Mouse (Mus musculus) CH12.LX (cell line): ENCODE measurements at regions not wholly inside any gene's neighbourhood (a gene's known extent, or its start where the extent isn't known, plus 50 kb on each side); places are given as distances from the start of the nearest gene placed in this dataset.

Experiments used
- BHLHE40 ChIP-seq: IDR thresholded peaks from 2 replicates; pipeline ENCODE4 v1.6.1; 2011; ENCODE audit warnings: mild to moderate bottlenecking, low read depth, low read length, improper control_type of control experiment
- CHD2 ChIP-seq: IDR thresholded peaks from 2 replicates; pipeline ENCODE4 v1.6.1; 2011; ENCODE audit warnings: low read length, improper control_type of control experiment
- CTCF ChIP-seq, 2 experiments: IDR thresholded peaks in 1 of 2; conservative IDR thresholded peaks in 1 of 2; 2 replicates each; pipeline ENCODE4 v1.5.1; 2011 to 2012; ENCODE audit warnings: low read depth in 2 of 2, low read length in 2 of 2, improper control_type of control experiment in 1 of 2, inconsistent platforms in 1 of 2, mild to moderate bottlenecking in 1 of 2, moderate library complexity in 1 of 2
- E2F4 ChIP-seq: IDR thresholded peaks from 2 replicates; pipeline ENCODE4 v1.6.1; 2011; ENCODE audit warnings: low read depth, low read length, improper control_type of control experiment; ENCODE audit not compliant: insufficient replicate concordance
- ELF1 ChIP-seq: IDR thresholded peaks from 2 replicates; pipeline ENCODE4 v1.6.1; 2014; ENCODE audit warnings: low read depth, mild to moderate bottlenecking, inconsistent platforms, low read length, improper control_type of control experiment
- EP300 ChIP-seq: IDR thresholded peaks from 2 replicates; pipeline ENCODE4 v1.6.1; 2011; ENCODE audit warnings: low read length, improper control_type of control experiment
- JUND ChIP-seq: conservative IDR thresholded peaks from 2 replicates; pipeline ENCODE4 v1.6.1; 2011; ENCODE audit warnings: low read depth, low read length, improper control_type of control experiment
- MAFK ChIP-seq: IDR thresholded peaks from 2 replicates; pipeline ENCODE4 v1.6.1; 2011; ENCODE audit warnings: low read length, improper control_type of control experiment; ENCODE audit not compliant: insufficient replicate concordance
- MAZ ChIP-seq: IDR thresholded peaks from 2 replicates; pipeline ENCODE4 v1.6.1; 2012; ENCODE audit warnings: low read depth, mild to moderate bottlenecking, inconsistent platforms, low read length, improper control_type of control experiment, moderate library complexity
- POLR2A ChIP-seq: IDR thresholded peaks from 2 replicates; pipeline ENCODE4 v1.6.1; 2011; ENCODE audit warnings: low read depth, mild to moderate bottlenecking, improper control_type of control experiment, low read length
- POLR2AphosphoS2 ChIP-seq: IDR thresholded peaks from 2 replicates; pipeline ENCODE4 v1.6.1; 2011; ENCODE audit warnings: low read depth, low read length, improper control_type of control experiment
- RCOR1 ChIP-seq: conservative IDR thresholded peaks from 2 replicates; pipeline ENCODE4 v1.6.1; 2012; ENCODE audit warnings: low read depth, mild to moderate bottlenecking, inconsistent platforms, low read length, improper control_type of control experiment
- TCF12 ChIP-seq: IDR thresholded peaks from 2 replicates; pipeline ENCODE4 v1.6.1; 2014; ENCODE audit warnings: low read depth, mild to moderate bottlenecking, inconsistent platforms, low read length, improper control_type of control experiment

GRCm38 (mm10) chr10:98318416-98318815 is 591.9 kb upstream of the C030005K15Rik start:
- TF ChIP-seq JUND (no peak), POLR2A (no peak), E2F4 (no peak), EP300 (no peak), CTCF (conservative IDR thresholded peaks at IDR 0.05 in 1 of 2, IDR thresholded peaks at IDR 0.05 in 1 of 2; ENCODE audit: low read depth in 2 of 2, low read length in 2 of 2) (no peak), RCOR1 (no peak), BHLHE40 (no peak), TCF12 (no peak), ELF1 (no peak), POLR2AphosphoS2 (no peak), MAFK (no peak), MAZ (no peak), CHD2 (no peak)
